Mouse (Mus musculus): Measurements from ENCODE around the gene Orai2. TPM values are rescaled to one million over a fixed set of nuclear protein-coding genes. Genes with fewer than 3 reads are reported as not detected.

Orai2 gene
- 78.1 TPM for polyA plus RNA-seq (2017; shearing (Covaris generic))

GRCm38 (mm10) chr5:136170512-136171362 is at the start of gene Orai2:
Gene Orai2 (minus strand): TSS chr5:136170713.

GRCm38 (mm10) chr5:136198474-136199391 is 28.2 kb upstream of the Orai2 start, which contains the start of gene Prkrip1:
Gene Prkrip1 (minus strand): TSS chr5:136198963.

GRCm38 (mm10) chr5:136135571-136136291 is 34.8 kb downstream of the Orai2 start, which contains the start of the genes Lrwd1 and Alkbh4:
Gene Lrwd1 (minus strand): TSS chr5:136136074.
Gene Alkbh4 (plus strand): TSS chr5:136136146.

GRCm38 (mm10) chr5:136115891-136116783 is 54.4 kb downstream of the Orai2 start, which contains the start of gene Polr2j:
Gene Polr2j (plus strand): TSS chr5:136116631.

Other genes starting within 250 kb of the Orai2 start
- gene Ywhag, start 236.1 kb downstream of the Orai2 start, polyA plus RNA-seq (2017; shearing (Covaris generic)): 53.7 TPM
- 0.81 TPM for gene Ssc4d, start 196.2 kb downstream of the Orai2 start, polyA plus RNA-seq (2017; shearing (Covaris generic))
- not detected for gene Zp3, start 190.6 kb downstream of the Orai2 start, polyA plus RNA-seq (2017; shearing (Covaris generic))
- gene Dtx2, start 175.9 kb downstream of the Orai2 start, polyA plus RNA-seq (2017; shearing (Covaris generic)): 23.8 TPM
- not detected for gene Upk3b, start 132.2 kb downstream of the Orai2 start, polyA plus RNA-seq (2017; shearing (Covaris generic))
- gene Upk3bl, start 116.2 kb downstream of the Orai2 start, polyA plus RNA-seq (2017; shearing (Covaris generic)): not detected
- 2.4 TPM for gene Rasa4, start 86.8 kb downstream of the Orai2 start, polyA plus RNA-seq (2017; shearing (Covaris generic))
- 142 TPM for gene Polr2j, start 54.1 kb downstream of the Orai2 start, polyA plus RNA-seq (2017; shearing (Covaris generic))
- gene Lrwd1, start 34.6 kb downstream of the Orai2 start, polyA plus RNA-seq (2017; shearing (Covaris generic)): 50.5 TPM
- 62.5 TPM for gene Alkbh4, start 34.6 kb downstream of the Orai2 start, polyA plus RNA-seq (2017; shearing (Covaris generic))
- 41.6 TPM for gene Prkrip1, start 28.2 kb upstream of the Orai2 start, polyA plus RNA-seq (2017; shearing (Covaris generic))
- gene Sh2b2, start 75.8 kb upstream of the Orai2 start, polyA plus RNA-seq (2017; shearing (Covaris generic)): 0.49 TPM

All from CD4-positive, CD25-positive, alpha-beta regulatory T cell (primary cell).